Mouse (Mus musculus) CH12.LX (cell line): ENCODE results near the gene Zbtb17.
A peak's percentile ranks its signal among the peaks of the same experiment; 100 is the strongest.

Experiments
- EP300 ChIP-seq: IDR thresholded peaks from 2 replicates; pipeline ENCODE4 v1.6.1; 2011; ENCODE audit warnings: low read length, improper control_type of control experiment
- GABPA ChIP-seq: IDR thresholded peaks from 2 replicates; pipeline ENCODE4 v1.6.1; 2012; ENCODE audit warnings: low read depth, low read length, improper control_type of control experiment, inconsistent platforms; ENCODE audit not compliant: insufficient replicate concordance
- IRF4 ChIP-seq: IDR thresholded peaks from 2 replicates; pipeline ENCODE4 v1.6.1; 2014; ENCODE audit warnings: low read depth, mild to moderate bottlenecking, inconsistent platforms, low read length, improper control_type of control experiment
- MAFK ChIP-seq: IDR thresholded peaks from 2 replicates; pipeline ENCODE4 v1.6.1; 2011; ENCODE audit warnings: low read length, improper control_type of control experiment; ENCODE audit not compliant: insufficient replicate concordance
- MAX ChIP-seq: IDR thresholded peaks from 2 replicates; pipeline ENCODE4 v1.6.1; 2011; ENCODE audit warnings: low read length, improper control_type of control experiment
- PAX5 ChIP-seq: IDR thresholded peaks from 2 replicates; pipeline ENCODE4 v1.6.1; 2012; ENCODE audit warnings: low read length, inconsistent platforms, mixed read lengths
- RAD21 ChIP-seq: IDR thresholded peaks from 2 replicates; pipeline ENCODE4 v1.6.1; 2011; ENCODE audit warnings: low read depth, mild to moderate bottlenecking, low read length, improper control_type of control experiment, moderate library complexity
- USF1 ChIP-seq: IDR thresholded peaks from 2 replicates; pipeline ENCODE4 v1.6.1; 2014; ENCODE audit warnings: low read depth, mild to moderate bottlenecking, inconsistent platforms, low read length, improper control_type of control experiment

DNA sequence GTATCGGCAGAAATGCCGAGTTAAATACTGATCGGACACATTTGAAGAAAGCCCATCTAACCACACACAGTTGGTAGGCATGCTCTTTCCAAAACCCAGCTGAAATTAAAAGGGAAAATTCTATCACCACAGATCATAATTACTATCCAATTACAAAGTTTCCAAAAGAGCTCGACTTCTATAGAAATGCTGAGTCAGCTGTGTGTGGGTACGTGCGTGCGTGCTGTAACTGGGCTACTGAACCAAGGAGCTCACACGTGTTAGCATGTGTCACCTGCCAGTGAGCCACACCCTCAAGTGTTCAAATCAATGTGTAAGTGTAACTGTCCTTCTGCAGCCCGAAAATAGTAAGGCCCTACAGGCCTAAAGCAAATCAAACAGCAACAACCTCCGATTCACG, 43.1 kb downstream of the Zbtb17 start:
- no peak for TF ChIP-seq EP300
- no peak for TF ChIP-seq MAX
- no peak for TF ChIP-seq USF1
- TF ChIP-seq RAD21 = no peak
- TF ChIP-seq IRF4 = no peak
- no peak for TF ChIP-seq GABPA
- TF ChIP-seq PAX5 = no peak
- peak; percentile 90 for TF ChIP-seq MAFK
